Mouse (Mus musculus) CH12.LX (cell line): ENCODE results near the gene Arsb. TPM values are rescaled to one million over a fixed set of nuclear protein-coding genes. Genes with fewer than 3 reads are reported as not detected.

ENCODE experiments used
- DNase-seq: peaks from one replicate; pipeline ENCODE4 v3.0.0-alpha.2; 2013; ENCODE audit errors: extremely low read depth
- H3K27ac ChIP-seq: 2 replicates; pipeline ENCODE4 v1.5.1; 2012; ENCODE audit warnings: low read depth, mild to moderate bottlenecking, control low read depth, moderate library complexity; ENCODE audit not compliant: insufficient read depth
- H3K27me3 ChIP-seq: replicated peaks from 2 replicates; pipeline ENCODE3; 2012; ENCODE audit warnings: inconsistent platforms
- H3K36me3 ChIP-seq, 2 experiments: replicated peaks in 1 of 2; 2 replicates each; pipeline versions ENCODE3 to v1.6.1; 2012; ENCODE audit warnings: inconsistent platforms in 1 of 2, low read length in 1 of 2, mild to moderate bottlenecking in 1 of 2, mixed read lengths in 1 of 2, moderate library complexity in 1 of 2; ENCODE audit not compliant: control insufficient read depth in 1 of 2, insufficient read depth in 1 of 2
- H3K4me1 ChIP-seq, 2 experiments: 2 replicates each; pipeline ENCODE4 v1.6.1; 2012; ENCODE audit warnings: inconsistent platforms in 1 of 2, moderate library complexity in 1 of 2; ENCODE audit not compliant: insufficient read depth in 2 of 2, control insufficient read depth in 1 of 2
- H3K4me2 ChIP-seq: 2 replicates; pipeline ENCODE4 v1.6.1; 2012; ENCODE audit warnings: low read depth, mild to moderate bottlenecking, control low read depth; ENCODE audit not compliant: poor library complexity, insufficient read depth, severe bottlenecking
- H3K4me3 ChIP-seq, 3 experiments: fragments of 150-350 bp in 1 of 3; sonication (generic) in 1 of 3; replicated peaks in 1 of 3; 2 replicates each; pipeline versions ENCODE3 to v1.5.1; 2011 to 2012; ENCODE audit warnings: low read depth in 2 of 3, low read length in 2 of 3, mild to moderate bottlenecking in 2 of 3, moderate library complexity in 2 of 3, control low read depth in 1 of 3, improper control_type of control experiment in 1 of 3, inconsistent platforms in 1 of 3, mixed read lengths in 1 of 3; ENCODE audit not compliant: poor library complexity in 1 of 3
- H3K79me2 ChIP-seq: replicated peaks from 2 replicates; pipeline ENCODE4 v1.6.1; 2012; ENCODE audit warnings: mild to moderate bottlenecking, moderate library complexity; ENCODE audit not compliant: control insufficient read depth, poor library complexity, insufficient read depth, severe bottlenecking; ENCODE audit errors: extremely low read depth
- H3K9ac ChIP-seq: 2 replicates; pipeline ENCODE4 v1.6.1; 2012; ENCODE audit warnings: low read depth, mild to moderate bottlenecking, control low read depth, moderate library complexity; ENCODE audit not compliant: insufficient read depth
- H3K9me3 ChIP-seq: replicated peaks from 2 replicates; pipeline ENCODE3; 2012; ENCODE audit warnings: low read length, inconsistent platforms, mixed read lengths
- BHLHE40 ChIP-seq: IDR thresholded peaks from 2 replicates; pipeline ENCODE4 v1.6.1; 2011; ENCODE audit warnings: mild to moderate bottlenecking, low read depth, low read length, improper control_type of control experiment
- CHD1 ChIP-seq: IDR thresholded peaks from 2 replicates; pipeline ENCODE4 v1.6.1; 2012; ENCODE audit warnings: low read depth, low read length, improper control_type of control experiment, inconsistent platforms
- CTCF ChIP-seq, 2 experiments: IDR thresholded peaks in 1 of 2; conservative IDR thresholded peaks in 1 of 2; 2 replicates each; pipeline ENCODE4 v1.5.1; 2011 to 2012; ENCODE audit warnings: low read depth in 2 of 2, low read length in 2 of 2, improper control_type of control experiment in 1 of 2, inconsistent platforms in 1 of 2, mild to moderate bottlenecking in 1 of 2, moderate library complexity in 1 of 2
- E2F4 ChIP-seq: IDR thresholded peaks from 2 replicates; pipeline ENCODE4 v1.6.1; 2011; ENCODE audit warnings: low read depth, low read length, improper control_type of control experiment; ENCODE audit not compliant: insufficient replicate concordance
- ELF1 ChIP-seq: IDR thresholded peaks from 2 replicates; pipeline ENCODE4 v1.6.1; 2014; ENCODE audit warnings: low read depth, mild to moderate bottlenecking, inconsistent platforms, low read length, improper control_type of control experiment
- GABPA ChIP-seq: IDR thresholded peaks from 2 replicates; pipeline ENCODE4 v1.6.1; 2012; ENCODE audit warnings: low read depth, low read length, improper control_type of control experiment, inconsistent platforms; ENCODE audit not compliant: insufficient replicate concordance
- IRF4 ChIP-seq: IDR thresholded peaks from 2 replicates; pipeline ENCODE4 v1.6.1; 2014; ENCODE audit warnings: low read depth, mild to moderate bottlenecking, inconsistent platforms, low read length, improper control_type of control experiment
- JUND ChIP-seq: conservative IDR thresholded peaks from 2 replicates; pipeline ENCODE4 v1.6.1; 2011; ENCODE audit warnings: low read depth, low read length, improper control_type of control experiment
- KAT2A ChIP-seq: IDR thresholded peaks from 2 replicates; pipeline ENCODE4 v1.6.1; 2012; ENCODE audit warnings: low read length, improper control_type of control experiment, inconsistent platforms; ENCODE audit not compliant: insufficient replicate concordance
- MAFK ChIP-seq: IDR thresholded peaks from 2 replicates; pipeline ENCODE4 v1.6.1; 2011; ENCODE audit warnings: low read length, improper control_type of control experiment; ENCODE audit not compliant: insufficient replicate concordance
- MEF2A ChIP-seq: IDR thresholded peaks from 2 replicates; pipeline ENCODE4 v1.6.1; 2014; ENCODE audit warnings: low read depth, mild to moderate bottlenecking, inconsistent platforms, low read length, improper control_type of control experiment, borderline replicate concordance
- NELFE ChIP-seq: IDR thresholded peaks from 2 replicates; pipeline ENCODE4 v1.6.1; 2011; ENCODE audit warnings: low read depth, low read length, improper control_type of control experiment
- NRF1 ChIP-seq: IDR thresholded peaks from 2 replicates; pipeline ENCODE4 v1.6.1; 2014; ENCODE audit warnings: low read depth, mild to moderate bottlenecking, inconsistent platforms, low read length, improper control_type of control experiment, moderate library complexity
- PAX5 ChIP-seq: IDR thresholded peaks from 2 replicates; pipeline ENCODE4 v1.6.1; 2012; ENCODE audit warnings: low read length, inconsistent platforms, mixed read lengths
- POLR2A ChIP-seq: IDR thresholded peaks from 2 replicates; pipeline ENCODE4 v1.6.1; 2011; ENCODE audit warnings: low read depth, mild to moderate bottlenecking, improper control_type of control experiment, low read length
- POLR2AphosphoS2 ChIP-seq: IDR thresholded peaks from 2 replicates; pipeline ENCODE4 v1.6.1; 2011; ENCODE audit warnings: low read depth, low read length, improper control_type of control experiment
- RAD21 ChIP-seq: IDR thresholded peaks from 2 replicates; pipeline ENCODE4 v1.6.1; 2011; ENCODE audit warnings: low read depth, mild to moderate bottlenecking, low read length, improper control_type of control experiment, moderate library complexity
- RCOR1 ChIP-seq: conservative IDR thresholded peaks from 2 replicates; pipeline ENCODE4 v1.6.1; 2012; ENCODE audit warnings: low read depth, mild to moderate bottlenecking, inconsistent platforms, low read length, improper control_type of control experiment
- SIN3A ChIP-seq: IDR thresholded peaks from 2 replicates; pipeline ENCODE4 v1.6.1; 2012; ENCODE audit warnings: low read length, improper control_type of control experiment, inconsistent platforms
- SMC3 ChIP-seq: IDR thresholded peaks from 2 replicates; pipeline ENCODE4 v1.6.1; 2011; ENCODE audit warnings: low read depth, low read length, improper control_type of control experiment
- UBTF ChIP-seq: IDR thresholded peaks from 2 replicates; pipeline ENCODE4 v1.6.1; 2012; ENCODE audit warnings: low read depth, mild to moderate bottlenecking, inconsistent platforms, low read length, improper control_type of control experiment, moderate library complexity
- ZC3H11A ChIP-seq: IDR thresholded peaks from 2 replicates; pipeline ENCODE4 v1.6.1; 2012; ENCODE audit warnings: low read depth, mild to moderate bottlenecking, inconsistent platforms, low read length, improper control_type of control experiment
- ZMIZ1 ChIP-seq: IDR thresholded peaks from 2 replicates; pipeline ENCODE4 v1.6.1; 2012; ENCODE audit warnings: low read depth, mild to moderate bottlenecking, inconsistent platforms, low read length, improper control_type of control experiment
- ZNF384 ChIP-seq: IDR thresholded peaks from 2 replicates; pipeline ENCODE4 v1.6.1; 2012; ENCODE audit warnings: low read depth, low read length, improper control_type of control experiment, inconsistent platforms
- dilution Hi-C: fragments of 300-500 bp; cut with MboI; formaldehyde crosslinking; loops from 2 replicates; pipeline ENCODE4 v1.14.3; 2020; ENCODE audit warnings: low sequenced_read_pairs; ENCODE audit not compliant: extremely low pct_unique_long_range_greater_than_20kb, extremely low pct_ligation_motif_present
- in situ Hi-C: fragments of 300-500 bp; cut with MboI; formaldehyde crosslinking; loops from 3 replicates; pipeline ENCODE4 v1.14.3; 2019; ENCODE audit warnings: low sequenced_read_pairs, low pct_ligation_motif_present, low pct_unique_long_range_greater_than_20kb, mixed read lengths
- polyA plus RNA-seq: library from polyadenylated mRNA; unstranded; fragments of >175 nt; gene quantifications from 2 replicates; pipeline ENCODE4 v1.2.1, GENCODE M21; 2012; ENCODE audit warnings: low read depth; ENCODE audit not compliant: insufficient read length
- total RNA-seq, 2 experiments: library from RNA; depleted of rRNA; stranded (reverse); fragments of 300-350 nt in 1 of 2; fragments of >200 nt in 1 of 2; gene quantifications; 2 replicates each; pipeline ENCODE4 v1.2.3; 2012 to 2014

The Arsb gene
- total and polyA plus RNA-seq, 3 experiments, result 1.0 to 9.8 (median 2.0) TPM

DNA sequence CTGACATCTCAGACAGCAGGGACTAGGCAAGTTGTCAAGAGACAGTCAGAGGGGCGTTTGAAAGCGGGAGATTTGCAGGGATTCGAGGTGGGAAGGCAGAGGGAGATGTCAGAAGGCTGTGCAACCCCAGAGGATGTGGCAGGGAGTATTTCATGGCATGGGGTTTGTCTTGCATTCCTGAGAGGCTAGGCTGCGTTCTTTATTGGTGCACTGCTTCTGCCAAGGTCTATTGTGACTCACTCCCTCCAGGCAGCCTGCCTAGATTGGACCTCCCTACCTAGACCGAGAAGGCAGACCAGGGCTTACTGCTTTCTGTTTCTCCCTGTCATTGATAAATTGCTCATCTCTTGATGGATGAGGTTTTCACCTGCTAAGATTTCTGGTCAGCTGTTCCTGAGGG lies 204.2 kb downstream of the Arsb start:
- H3K9ac ChIP-seq, result no peak overlapping the region
- peaks cover 0 to 16% of the 10 kb centered on the region in 2 experiments; a peak in 1 of 4 replicates for H3K4me1 ChIP-seq
- no peaks in the 10 kb centered on the region for H3K79me2 ChIP-seq
- H3K9me3 ChIP-seq, result no peaks in the 10 kb centered on the region
- no peak overlapping the region for H3K4me3 ChIP-seq
- in situ Hi-C loops (no loop called here), dilution Hi-C loops (no loop called here)
- no peak overlapping the region for H3K4me2 ChIP-seq
- DNase-seq, result no peak
- TF ChIP-seq MEF2A (no peak), UBTF (no peak), ZC3H11A (no peak), KAT2A (no peak), RCOR1 (no peak), ELF1 (no peak), SIN3A (no peak), NRF1 (no peak), IRF4 (no peak), CHD1 (no peak), NELFE (no peak), ZMIZ1 (no peak), PAX5 (no peak), MAFK (no peak), CTCF (conservative IDR thresholded peaks at IDR 0.05 in 1 of 2, IDR thresholded peaks at IDR 0.05 in 1 of 2; ENCODE audit: low read depth in 2 of 2, low read length in 2 of 2) (no peak)
- no peaks in the 10 kb centered on the region for H3K36me3 ChIP-seq
- no peaks in the 10 kb centered on the region for H3K27me3 ChIP-seq
- no peak overlapping the region for H3K27ac ChIP-seq

GRCm38 (mm10) chr13:93976897-93977530 lies 205.6 kb downstream of the Arsb start:
- in situ Hi-C loops, result no loop called here
- dilution Hi-C loops, result no loop called here
- Histone ChIP-seq H3K4me3 (no peak overlapping the region), H3K27me3 (no peaks in the 10 kb centered on the region), H3K9me3 (no peaks in the 10 kb centered on the region), H3K36me3 (no peaks in the 10 kb centered on the region), H3K9ac (no peak overlapping the region)
- TF ChIP-seq SIN3A, result no peak
- no peak for TF ChIP-seq CHD1
- no peak for TF ChIP-seq NRF1
- TF ChIP-seq JUND, result no peak
- no peak for TF ChIP-seq POLR2A
- TF ChIP-seq E2F4, result no peak
- TF ChIP-seq POLR2AphosphoS2, result no peak
- no peak for TF ChIP-seq MEF2A
- TF ChIP-seq ELF1, result no peak
- TF ChIP-seq BHLHE40, result no peak
- TF ChIP-seq RAD21, result no peak
- no peak for TF ChIP-seq SMC3
- no peak for TF ChIP-seq GABPA
- no peak for TF ChIP-seq ZNF384
- no peak for TF ChIP-seq ZC3H11A
- no peak for TF ChIP-seq MAFK
- TF ChIP-seq CTCF (conservative IDR thresholded peaks at IDR 0.05 in 1 of 2, IDR thresholded peaks at IDR 0.05 in 1 of 2; ENCODE audit: low read depth in 2 of 2, low read length in 2 of 2), result no peak
- TF ChIP-seq, all 38 proteins: peak for 0
- peaks cover 0 to 16% of the 10 kb centered on the region in 2 experiments; a peak in 1 of 4 replicates for H3K4me1 ChIP-seq
- H3K4me2 ChIP-seq, result no peak overlapping the region
- H3K27ac ChIP-seq, result no peak overlapping the region
- no peaks in the 10 kb centered on the region for H3K79me2 ChIP-seq
- peak; percentile 31 for DNase-seq
